In genomic region chr14:54669381-54669780, GRCm38 (mm10) we compare ENCODE assay signal across 10 mouse cellular contexts. TPM values are rescaled to one million over a fixed set of nuclear protein-coding genes. Genes with fewer than 3 reads are reported as not detected.
DNase-seq lines count a peak whose midpoint lies in the region; ATAC-seq and TF ChIP-seq lines count a peak whose summit lies in the region.
"Had no signal": no experiment of that assay in that cellular context is flagged by ENCODE, and none has a peak within 500 bp of the region (broad histone marks: within the 10 kb centered on the region; RNA-seq: fewer than 3 reads in every experiment).

No protein-coding gene starts in this region.

- 81% methylated on average over 4 of the region's 4 CpGs for WGBS in hindbrain, embryonic 10.5 days
- WGBS in hindbrain, embryonic 12.5 days = 74% methylated on average over 4 of the region's 4 CpGs
- WGBS in spleen, adult 2 months = 74% methylated on average over 4 of the region's 4 CpGs

- no peak for ATAC-seq in hindbrain, embryonic 12.5 days (ENCODE audit: low FRiP score)

- no peaks in the 10 kb centered on the region for H3K4me1 ChIP-seq in hindbrain, embryonic 10.5 days (replicated peaks)
- no peaks in the 10 kb centered on the region for H3K4me1 ChIP-seq in hindbrain, embryonic 12.5 days
- no peaks in the 10 kb centered on the region for H3K4me1 ChIP-seq in spleen, adult 2 months (ENCODE audit: control insufficient read depth, insufficient read depth, insufficient read length)
- H3K4me1 ChIP-seq: embryonic facial prominence, embryonic 15.5 days; stomach, embryonic 15.5 days had no signal

- H3K36me3 ChIP-seq in hindbrain, embryonic 10.5 days = peaks cover 90% of the 10 kb centered on the region
- H3K36me3 ChIP-seq in hindbrain, embryonic 12.5 days = peaks cover 74% of the 10 kb centered on the region
- H3K36me3 ChIP-seq in spleen, adult 2 months (ENCODE audit: control insufficient read depth, insufficient read depth, low read length) = peaks cover 31% of the 10 kb centered on the region

- no peaks in the 10 kb centered on the region for H3K9me3 ChIP-seq in hindbrain, embryonic 10.5 days
- H3K9me3 ChIP-seq in hindbrain, embryonic 12.5 days (replicated peaks) = no peaks in the 10 kb centered on the region
- H3K9me3 ChIP-seq: embryonic facial prominence, embryonic 15.5 days; stomach, embryonic 15.5 days had no signal

- no peak for TF ChIP-seq POLR2A in spleen, adult 2 months (IDR thresholded peaks at IDR 0.05; ENCODE audit: low read depth, low read length)

- DNase-seq in hindbrain, embryonic 10.5 days (ENCODE audit: low spot score) = peak; percentile 45
- DNase-seq in 3T3-L1 (ENCODE audit: low read depth, low spot score) (peak; percentile 59), ES-CJ7 (ENCODE audit: low read depth, low spot score) (peak; percentile 44)
- DNase-seq in embryo, embryonic 10.5 days (ENCODE audit: low spot score) = peak; percentile 64
- peak; percentile 67 to 72 for DNase-seq in kidney, postnatal 4 days
- peak in 1 of 2 experiments; percentile 51 for DNase-seq in spleen, adult 2 months (ENCODE audit: low read depth in 1 of 2, low spot score in 2 of 2)
- DNase-seq in right cerebral cortex, postnatal 10 days (ENCODE audit: low spot score in 2 of 2) = no peak

- H3K4me2 ChIP-seq in hindbrain, embryonic 12.5 days (replicated peaks) = no peak overlapping the region
- H3K4me2 ChIP-seq: embryonic facial prominence, embryonic 15.5 days; stomach, embryonic 15.5 days had no signal

- H3K27me3 ChIP-seq in hindbrain, embryonic 10.5 days (ENCODE audit: insufficient read depth, poor library complexity, severe bottlenecking) = no peaks in the 10 kb centered on the region
- no peaks in the 10 kb centered on the region for H3K27me3 ChIP-seq in hindbrain, embryonic 12.5 days
- H3K27me3 ChIP-seq in spleen, adult 2 months (ENCODE audit: control insufficient read depth, insufficient read depth, low read length) = no peaks in the 10 kb centered on the region
- H3K27me3 ChIP-seq: embryonic facial prominence, embryonic 15.5 days; stomach, embryonic 15.5 days had no signal

- no peak overlapping the region for H3K4me3 ChIP-seq in hindbrain, embryonic 10.5 days
- H3K4me3 ChIP-seq in hindbrain, embryonic 12.5 days = no peak overlapping the region
- no peak overlapping the region for H3K4me3 ChIP-seq in spleen, adult 2 months (ENCODE audit: extremely low read depth, insufficient read depth, insufficient read length)
- H3K4me3 ChIP-seq: embryonic facial prominence, embryonic 15.5 days; stomach, embryonic 15.5 days had no signal

- no peak overlapping the region for H3K9ac ChIP-seq in hindbrain, embryonic 12.5 days
- H3K9ac ChIP-seq: embryonic facial prominence, embryonic 15.5 days; stomach, embryonic 15.5 days had no signal

- peak; percentile 50; the same call in 1 of the 2 replicates for TF ChIP-seq CTCF in spleen, adult 2 months (IDR thresholded peaks at IDR 0.05; ENCODE audit: extremely low read depth, insufficient read depth, insufficient read length, insufficient replicate concordance)

- H3K27ac ChIP-seq in hindbrain, embryonic 10.5 days = no peak overlapping the region
- H3K27ac ChIP-seq in hindbrain, embryonic 12.5 days = no peak overlapping the region
- no peak overlapping the region for H3K27ac ChIP-seq in spleen, adult 2 months (ENCODE audit: insufficient read depth, low read length)
- H3K27ac ChIP-seq: embryonic facial prominence, embryonic 15.5 days; stomach, embryonic 15.5 days had no signal

RNA-seq across cellular contexts. Expression of gene 1700123O20Rik, which starts 16.6 kb away (rescaled TPM):
- 108 and 116 TPM in 2 replicates for polyA plus RNA-seq in hindbrain, embryonic 10.5 days (2016; fragmentation: Nextera tagmentation; extraction: Ambion mirVana)
- polyA plus RNA-seq in hindbrain, embryonic 12.5 days (2016; fragmentation: Nextera tagmentation; extraction: Ambion mirVana) = 83.3 and 86.4 TPM in 2 replicates
- polyA plus RNA-seq in spleen, adult 2 months (2012; rRNA removed) = 32.9 and 66.9 TPM in 2 replicates

RNA-seq across cellular contexts. Expression of gene Acin1, which starts 17.4 kb away (rescaled TPM):
- 130 and 147 TPM in 2 replicates for polyA plus RNA-seq in hindbrain, embryonic 10.5 days (2016; fragmentation: Nextera tagmentation; extraction: Ambion mirVana)
- polyA plus RNA-seq in hindbrain, embryonic 12.5 days (2016; fragmentation: Nextera tagmentation; extraction: Ambion mirVana) = 158 and 168 TPM in 2 replicates
- 126 and 130 TPM in 2 replicates for polyA plus RNA-seq in spleen, adult 2 months (2012; rRNA removed)

RNA-seq across cellular contexts. Expression of gene Cdh24, which starts 28.2 kb away (rescaled TPM):
- polyA plus RNA-seq in hindbrain, embryonic 10.5 days (2016; fragmentation: Nextera tagmentation; extraction: Ambion mirVana) = 4.5 and 7.1 TPM in 2 replicates
- polyA plus RNA-seq in hindbrain, embryonic 12.5 days (2016; fragmentation: Nextera tagmentation; extraction: Ambion mirVana) = 10.3 and 10.9 TPM in 2 replicates
- 7.3 and 10.8 TPM in 2 replicates for polyA plus RNA-seq in spleen, adult 2 months (2012; rRNA removed)

RNA-seq across cellular contexts. Expression of gene Gm17606, which starts 28.6 kb away (rescaled TPM):
- not detected in 2 replicates for polyA plus RNA-seq in hindbrain, embryonic 10.5 days (2016; fragmentation: Nextera tagmentation; extraction: Ambion mirVana)
- polyA plus RNA-seq in hindbrain, embryonic 12.5 days (2016; fragmentation: Nextera tagmentation; extraction: Ambion mirVana) = not detected in 2 replicates
- not detected in 2 replicates for polyA plus RNA-seq in spleen, adult 2 months (2012; rRNA removed)
- polyA plus RNA-seq: embryonic facial prominence, embryonic 15.5 days; stomach, embryonic 15.5 days had no signal

RNA-seq across cellular contexts. Expression of gene Gm29776, which starts 29.3 kb away (rescaled TPM):
- 0.14 TPM in 2 replicates for polyA plus RNA-seq in hindbrain, embryonic 10.5 days (2016; fragmentation: Nextera tagmentation; extraction: Ambion mirVana)
- 0.16 and 0.21 TPM in 2 replicates for polyA plus RNA-seq in hindbrain, embryonic 12.5 days (2016; fragmentation: Nextera tagmentation; extraction: Ambion mirVana)
- polyA plus RNA-seq in spleen, adult 2 months (2012; rRNA removed) = 0.04 and 0.07 TPM in 2 replicates

Comparison
In these comparisons a context has a peak if more than half of its experiments do, and no peak if none do; other contexts are left out.
1. DNase-seq: peak in hindbrain, embryonic 10.5 days (single experiment), 3T3-L1 (single experiment), ES-CJ7 (single experiment), embryo, embryonic 10.5 days (single experiment) and kidney, postnatal 4 days (2 of 2); none in right cerebral cortex, postnatal 10 days (0 of 2).